ENCODE assay signal across 11 mouse cellular contexts in the genomic region with DNA sequence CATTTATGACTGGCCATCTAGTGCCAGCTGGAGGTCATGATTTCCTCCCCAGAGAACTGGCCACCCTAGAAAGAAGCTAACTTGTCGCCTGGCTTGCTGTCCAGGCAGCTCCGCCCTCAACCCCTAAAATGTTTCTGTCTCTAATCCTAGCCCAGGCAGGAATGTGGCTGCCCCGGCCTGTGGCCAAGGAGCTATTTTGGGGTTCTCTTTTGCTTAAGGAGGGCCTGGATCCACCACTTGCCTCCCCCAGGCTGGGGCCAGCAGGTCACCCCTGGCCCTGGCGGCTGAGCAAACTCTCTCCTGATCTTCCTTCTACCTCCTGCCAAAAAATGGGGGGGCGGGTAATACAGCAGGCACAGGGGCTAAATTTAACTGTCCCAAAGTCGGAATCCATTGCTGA. TPM values are rescaled to one million over a fixed set of nuclear protein-coding genes. Genes with fewer than 3 reads are reported as not detected.
DNase-seq lines count a peak whose midpoint lies in the region; ATAC-seq and TF ChIP-seq lines count a peak whose summit lies in the region.
"Had no signal": no experiment of that assay in that cellular context is flagged by ENCODE, and none has a peak within 500 bp of the region (broad histone marks: within the 10 kb centered on the region; RNA-seq: fewer than 3 reads in every experiment).

No protein-coding gene starts in this region.

- no peak overlapping the region for H3K9ac ChIP-seq in kidney, embryonic 15.5 days
- H3K9ac ChIP-seq in intestine, embryonic 16.5 days (ENCODE audit: low read depth, low read length) = peak overlapping the region; percentile 22
- no peak overlapping the region for H3K9ac ChIP-seq in midbrain, postnatal 0 days (replicated peaks; ENCODE audit: low read length, poor library complexity, severe bottlenecking)
- H3K9ac ChIP-seq: hindbrain, embryonic 14.5 days had no signal

- no peak for TF ChIP-seq CTCF in midbrain, postnatal 0 days (IDR thresholded peaks at IDR 0.05)

- H3K4me3 ChIP-seq in kidney, embryonic 15.5 days (replicated peaks) = 0 out of 2 replicates have a peak overlapping the region, but pooled peaks have one; percentile 39
- no peak overlapping the region for H3K4me3 ChIP-seq in intestine, embryonic 16.5 days (ENCODE audit: low read length)
- H3K4me3 ChIP-seq in midbrain, postnatal 0 days (ENCODE audit: low read depth, low read length) = no peak overlapping the region

- intact Hi-C loops in gastrocnemius, postnatal 14 days (cut with DNase I; ENCODE audit: low total_unique reads) = no loop called here

- WGBS in kidney, embryonic 15.5 days = 40% methylated on average over 6 of the region's 6 CpGs
- WGBS in intestine, embryonic 16.5 days = 54% methylated on average over 6 of the region's 6 CpGs
- 56% methylated on average over 6 of the region's 6 CpGs for WGBS in midbrain, postnatal 0 days

- no peaks in the 10 kb centered on the region for H3K9me3 ChIP-seq in kidney, embryonic 15.5 days (replicated peaks)
- H3K9me3 ChIP-seq in intestine, embryonic 16.5 days (ENCODE audit: control insufficient read depth, low read length) = no peaks in the 10 kb centered on the region
- H3K9me3 ChIP-seq in midbrain, postnatal 0 days (ENCODE audit: low read length) = no peaks in the 10 kb centered on the region

- H3K4me2 ChIP-seq in kidney, embryonic 15.5 days = peak overlapping the region; percentile 55
- 0 out of 2 replicates have a peak overlapping the region, but pooled peaks have one; percentile 49 for H3K4me2 ChIP-seq in intestine, embryonic 16.5 days (ENCODE audit: low read depth, low read length)
- no peak overlapping the region for H3K4me2 ChIP-seq in midbrain, postnatal 0 days (ENCODE audit: low read depth, low read length, poor library complexity, severe bottlenecking)
- H3K4me2 ChIP-seq: hindbrain, embryonic 14.5 days had no signal

- H3K4me1 ChIP-seq in kidney, embryonic 15.5 days = peaks cover 64% of the 10 kb centered on the region
- H3K4me1 ChIP-seq in intestine, embryonic 16.5 days (ENCODE audit: control insufficient read depth, insufficient read depth, low read length) = peaks cover 50% of the 10 kb centered on the region
- no peaks in the 10 kb centered on the region for H3K4me1 ChIP-seq in midbrain, postnatal 0 days (ENCODE audit: insufficient read depth, low read length)

- H3K27ac ChIP-seq in kidney, embryonic 15.5 days = peak overlapping the region; percentile 76
- H3K27ac ChIP-seq in intestine, embryonic 16.5 days (ENCODE audit: low read length) = peak overlapping the region; percentile 10; the same call in 1 of the 2 replicates
- H3K27ac ChIP-seq in midbrain, postnatal 0 days (ENCODE audit: low read depth, low read length) = no peak overlapping the region
- H3K27ac ChIP-seq: hindbrain, embryonic 14.5 days had no signal

- H3K27me3 ChIP-seq in kidney, embryonic 15.5 days = no peaks in the 10 kb centered on the region
- H3K27me3 ChIP-seq in intestine, embryonic 16.5 days (replicated peaks; ENCODE audit: control insufficient read depth, insufficient read depth, low read length) = no peaks in the 10 kb centered on the region
- no peaks in the 10 kb centered on the region for H3K27me3 ChIP-seq in midbrain, postnatal 0 days (ENCODE audit: insufficient read depth, low read length)

- H3K36me3 ChIP-seq in kidney, embryonic 15.5 days = peaks cover 67% of the 10 kb centered on the region
- peaks cover 31% of the 10 kb centered on the region for H3K36me3 ChIP-seq in intestine, embryonic 16.5 days (ENCODE audit: control insufficient read depth, insufficient read depth, low read length)
- H3K36me3 ChIP-seq in midbrain, postnatal 0 days (ENCODE audit: insufficient read depth, low read length) = peaks cover 51% of the 10 kb centered on the region

- no peak for ATAC-seq in kidney, embryonic 15.5 days (replicated peaks; ENCODE audit: low FRiP score)
- ATAC-seq in intestine, embryonic 16.5 days = no peak
- ATAC-seq in midbrain, postnatal 0 days (ENCODE audit: low FRiP score) = no peak

- DNase-seq in kidney, adult 9 months = no peak
- peak; percentile 83 for DNase-seq in gastrocnemius, postnatal 14 days
- peak; percentile 89 for DNase-seq in skeletal muscle tissue, adult 2 months (ENCODE audit: low read depth, low spot score)
- no peak for DNase-seq in urinary bladder, adult 18-20 months (ENCODE audit: low spot score in 2 of 2)
- no peak for DNase-seq in midbrain, postnatal 0 days (ENCODE audit: low spot score)
- no peak for DNase-seq in right cerebral cortex, adult 18-20 months
- DNase-seq: cerebellum, adult 8-10 months; thymus, postnatal 36 days had no signal

RNA-seq across cellular contexts. Expression of gene Dmpk, which starts 0.6 kb away (rescaled TPM):
- polyA plus RNA-seq in kidney, embryonic 15.5 days (2015; fragmentation: Nextera tagmentation; extraction: Ambion mirVana) = 18.1 and 24.7 TPM in 2 replicates
- 100 to 1,000 TPM; 241 to 257 TPM for total RNA-seq in gastrocnemius, postnatal 14 days (2021)
- 54.6 and 59.3 TPM in 2 replicates for polyA plus RNA-seq in intestine, embryonic 16.5 days (2015; fragmentation: Nextera tagmentation; extraction: Ambion mirVana)
- total RNA-seq in midbrain, postnatal 0 days (2014; rRNA removed) = 12.3 and 32.1 TPM in 2 replicates
- polyA plus RNA-seq in midbrain, postnatal 0 days (2015; fragmentation: Nextera tagmentation; extraction: Ambion mirVana) = 4.0 and 5.1 TPM in 2 replicates

RNA-seq across cellular contexts. Expression of gene Dmwd, which starts 7.1 kb away (rescaled TPM):
- 15.4 and 18.7 TPM in 2 replicates for polyA plus RNA-seq in kidney, embryonic 15.5 days (2015; fragmentation: Nextera tagmentation; extraction: Ambion mirVana)
- 10 to 100 TPM; 22.1 to 25.5 TPM for total RNA-seq in gastrocnemius, postnatal 14 days (2021)
- polyA plus RNA-seq in intestine, embryonic 16.5 days (2015; fragmentation: Nextera tagmentation; extraction: Ambion mirVana) = 6.4 and 6.7 TPM in 2 replicates
- total RNA-seq in midbrain, postnatal 0 days (2014; rRNA removed) = 134 and 136 TPM in 2 replicates
- 33.1 and 35.4 TPM in 2 replicates for polyA plus RNA-seq in midbrain, postnatal 0 days (2015; fragmentation: Nextera tagmentation; extraction: Ambion mirVana)

RNA-seq across cellular contexts. Expression of gene Six5, which starts 11.3 kb away (rescaled TPM):
- polyA plus RNA-seq in kidney, embryonic 15.5 days (2015; fragmentation: Nextera tagmentation; extraction: Ambion mirVana) = 8.0 and 10.1 TPM in 2 replicates
- total RNA-seq in gastrocnemius, postnatal 14 days (2021) = 1 to 10 TPM; 3.1 to 3.8 TPM
- 7.3 and 7.5 TPM in 2 replicates for polyA plus RNA-seq in intestine, embryonic 16.5 days (2015; fragmentation: Nextera tagmentation; extraction: Ambion mirVana)
- 5.4 and 8.2 TPM in 2 replicates for total RNA-seq in midbrain, postnatal 0 days (2014; rRNA removed)
- 1.2 and 1.4 TPM in 2 replicates for polyA plus RNA-seq in midbrain, postnatal 0 days (2015; fragmentation: Nextera tagmentation; extraction: Ambion mirVana)

RNA-seq across cellular contexts. Expression of gene Rsph6a, which starts 28.6 kb away (rescaled TPM):
- polyA plus RNA-seq in kidney, embryonic 15.5 days (2015; fragmentation: Nextera tagmentation; extraction: Ambion mirVana) = not detected in 2 replicates
- total RNA-seq in gastrocnemius, postnatal 14 days (2021) = not detected
- 0.05 TPM in 1 of 2 replicates, not detected in the other for polyA plus RNA-seq in intestine, embryonic 16.5 days (2015; fragmentation: Nextera tagmentation; extraction: Ambion mirVana)
- total RNA-seq in midbrain, postnatal 0 days (2014; rRNA removed) = not detected in 2 replicates
- 0.57 and 0.75 TPM in 2 replicates for polyA plus RNA-seq in midbrain, postnatal 0 days (2015; fragmentation: Nextera tagmentation; extraction: Ambion mirVana)

RNA-seq across cellular contexts. Expression of gene Gm4969, which starts 35.1 kb away (rescaled TPM):
- polyA plus RNA-seq in kidney, embryonic 15.5 days (2015; fragmentation: Nextera tagmentation; extraction: Ambion mirVana) = 2.9 and 3.4 TPM in 2 replicates
- not detected for total RNA-seq in gastrocnemius, postnatal 14 days (2021)
- polyA plus RNA-seq in intestine, embryonic 16.5 days (2015; fragmentation: Nextera tagmentation; extraction: Ambion mirVana) = 1.5 and 2.1 TPM in 2 replicates
- 9.4 and 9.6 TPM in 2 replicates for total RNA-seq in midbrain, postnatal 0 days (2014; rRNA removed)
- 12.7 and 12.9 TPM in 2 replicates for polyA plus RNA-seq in midbrain, postnatal 0 days (2015; fragmentation: Nextera tagmentation; extraction: Ambion mirVana)

Comparison
In these comparisons a context has a peak if more than half of its experiments do, and no peak if none do; other contexts are left out.
1. DNase-seq: peak in gastrocnemius, postnatal 14 days (single experiment) and skeletal muscle tissue, adult 2 months (single experiment); none in kidney, adult 9 months (single experiment), urinary bladder, adult 18-20 months (0 of 2), midbrain, postnatal 0 days (single experiment) and right cerebral cortex, adult 18-20 months (single experiment).